Mouse (Mus musculus) CH12.LX (cell line): ENCODE measurements around the gene Rhoq. TPM values are rescaled to one million over a fixed set of nuclear protein-coding genes. Genes with fewer than 3 reads are reported as not detected.

Experiments used
- DNase-seq: peaks from one replicate; pipeline ENCODE4 v3.0.0-alpha.2; 2013; ENCODE audit errors: extremely low read depth
- H3K27ac ChIP-seq: 2 replicates; pipeline ENCODE4 v1.5.1; 2012; ENCODE audit warnings: low read depth, mild to moderate bottlenecking, control low read depth, moderate library complexity; ENCODE audit not compliant: insufficient read depth
- H3K27me3 ChIP-seq: replicated peaks from 2 replicates; pipeline ENCODE3; 2012; ENCODE audit warnings: inconsistent platforms
- H3K36me3 ChIP-seq, 2 experiments: replicated peaks in 1 of 2; 2 replicates each; pipeline versions ENCODE3 to v1.6.1; 2012; ENCODE audit warnings: inconsistent platforms in 1 of 2, low read length in 1 of 2, mild to moderate bottlenecking in 1 of 2, mixed read lengths in 1 of 2, moderate library complexity in 1 of 2; ENCODE audit not compliant: control insufficient read depth in 1 of 2, insufficient read depth in 1 of 2
- H3K4me1 ChIP-seq, 2 experiments: 2 replicates each; pipeline ENCODE4 v1.6.1; 2012; ENCODE audit warnings: inconsistent platforms in 1 of 2, moderate library complexity in 1 of 2; ENCODE audit not compliant: insufficient read depth in 2 of 2, control insufficient read depth in 1 of 2
- H3K4me2 ChIP-seq: 2 replicates; pipeline ENCODE4 v1.6.1; 2012; ENCODE audit warnings: low read depth, mild to moderate bottlenecking, control low read depth; ENCODE audit not compliant: poor library complexity, insufficient read depth, severe bottlenecking
- H3K4me3 ChIP-seq, 3 experiments: fragments of 150-350 bp in 1 of 3; sonication (generic) in 1 of 3; replicated peaks in 1 of 3; 2 replicates each; pipeline versions ENCODE3 to v1.5.1; 2011 to 2012; ENCODE audit warnings: low read depth in 2 of 3, low read length in 2 of 3, mild to moderate bottlenecking in 2 of 3, moderate library complexity in 2 of 3, control low read depth in 1 of 3, improper control_type of control experiment in 1 of 3, inconsistent platforms in 1 of 3, mixed read lengths in 1 of 3; ENCODE audit not compliant: poor library complexity in 1 of 3
- H3K79me2 ChIP-seq: replicated peaks from 2 replicates; pipeline ENCODE4 v1.6.1; 2012; ENCODE audit warnings: mild to moderate bottlenecking, moderate library complexity; ENCODE audit not compliant: control insufficient read depth, poor library complexity, insufficient read depth, severe bottlenecking; ENCODE audit errors: extremely low read depth
- H3K9ac ChIP-seq: 2 replicates; pipeline ENCODE4 v1.6.1; 2012; ENCODE audit warnings: low read depth, mild to moderate bottlenecking, control low read depth, moderate library complexity; ENCODE audit not compliant: insufficient read depth
- H3K9me3 ChIP-seq: replicated peaks from 2 replicates; pipeline ENCODE3; 2012; ENCODE audit warnings: low read length, inconsistent platforms, mixed read lengths
- BHLHE40 ChIP-seq: IDR thresholded peaks from 2 replicates; pipeline ENCODE4 v1.6.1; 2011; ENCODE audit warnings: mild to moderate bottlenecking, low read depth, low read length, improper control_type of control experiment
- CHD2 ChIP-seq: IDR thresholded peaks from 2 replicates; pipeline ENCODE4 v1.6.1; 2011; ENCODE audit warnings: low read length, improper control_type of control experiment
- CTCF ChIP-seq, 2 experiments: IDR thresholded peaks in 1 of 2; conservative IDR thresholded peaks in 1 of 2; 2 replicates each; pipeline ENCODE4 v1.5.1; 2011 to 2012; ENCODE audit warnings: low read depth in 2 of 2, low read length in 2 of 2, improper control_type of control experiment in 1 of 2, inconsistent platforms in 1 of 2, mild to moderate bottlenecking in 1 of 2, moderate library complexity in 1 of 2
- E2F4 ChIP-seq: IDR thresholded peaks from 2 replicates; pipeline ENCODE4 v1.6.1; 2011; ENCODE audit warnings: low read depth, low read length, improper control_type of control experiment; ENCODE audit not compliant: insufficient replicate concordance
- ELF1 ChIP-seq: IDR thresholded peaks from 2 replicates; pipeline ENCODE4 v1.6.1; 2014; ENCODE audit warnings: low read depth, mild to moderate bottlenecking, inconsistent platforms, low read length, improper control_type of control experiment
- EP300 ChIP-seq: IDR thresholded peaks from 2 replicates; pipeline ENCODE4 v1.6.1; 2011; ENCODE audit warnings: low read length, improper control_type of control experiment
- ETS1 ChIP-seq: conservative IDR thresholded peaks from 2 replicates; pipeline ENCODE4 v1.6.1; 2012; ENCODE audit warnings: low read depth, mild to moderate bottlenecking, inconsistent platforms, low read length, improper control_type of control experiment, moderate library complexity
- GABPA ChIP-seq: IDR thresholded peaks from 2 replicates; pipeline ENCODE4 v1.6.1; 2012; ENCODE audit warnings: low read depth, low read length, improper control_type of control experiment, inconsistent platforms; ENCODE audit not compliant: insufficient replicate concordance
- HCFC1 ChIP-seq: IDR thresholded peaks from 2 replicates; pipeline ENCODE4 v1.6.1; 2012; ENCODE audit warnings: low read depth, mild to moderate bottlenecking, inconsistent platforms, low read length, improper control_type of control experiment
- JUND ChIP-seq: conservative IDR thresholded peaks from 2 replicates; pipeline ENCODE4 v1.6.1; 2011; ENCODE audit warnings: low read depth, low read length, improper control_type of control experiment
- MEF2A ChIP-seq: IDR thresholded peaks from 2 replicates; pipeline ENCODE4 v1.6.1; 2014; ENCODE audit warnings: low read depth, mild to moderate bottlenecking, inconsistent platforms, low read length, improper control_type of control experiment, borderline replicate concordance
- PAX5 ChIP-seq: IDR thresholded peaks from 2 replicates; pipeline ENCODE4 v1.6.1; 2012; ENCODE audit warnings: low read length, inconsistent platforms, mixed read lengths
- RAD21 ChIP-seq: IDR thresholded peaks from 2 replicates; pipeline ENCODE4 v1.6.1; 2011; ENCODE audit warnings: low read depth, mild to moderate bottlenecking, low read length, improper control_type of control experiment, moderate library complexity
- RCOR1 ChIP-seq: conservative IDR thresholded peaks from 2 replicates; pipeline ENCODE4 v1.6.1; 2012; ENCODE audit warnings: low read depth, mild to moderate bottlenecking, inconsistent platforms, low read length, improper control_type of control experiment
- SMC3 ChIP-seq: IDR thresholded peaks from 2 replicates; pipeline ENCODE4 v1.6.1; 2011; ENCODE audit warnings: low read depth, low read length, improper control_type of control experiment
- TBP ChIP-seq: conservative IDR thresholded peaks from 2 replicates; pipeline ENCODE4 v1.6.1; 2011; ENCODE audit warnings: low read depth, low read length, improper control_type of control experiment
- UBTF ChIP-seq: IDR thresholded peaks from 2 replicates; pipeline ENCODE4 v1.6.1; 2012; ENCODE audit warnings: low read depth, mild to moderate bottlenecking, inconsistent platforms, low read length, improper control_type of control experiment, moderate library complexity
- USF1 ChIP-seq: IDR thresholded peaks from 2 replicates; pipeline ENCODE4 v1.6.1; 2014; ENCODE audit warnings: low read depth, mild to moderate bottlenecking, inconsistent platforms, low read length, improper control_type of control experiment
- USF2 ChIP-seq: conservative IDR thresholded peaks from 2 replicates; pipeline ENCODE4 v1.6.1; 2011; ENCODE audit warnings: low read depth, low read length, improper control_type of control experiment
- ZC3H11A ChIP-seq: IDR thresholded peaks from 2 replicates; pipeline ENCODE4 v1.6.1; 2012; ENCODE audit warnings: low read depth, mild to moderate bottlenecking, inconsistent platforms, low read length, improper control_type of control experiment
- ZKSCAN1 ChIP-seq: IDR thresholded peaks from 2 replicates; pipeline ENCODE4 v1.6.1; 2012; ENCODE audit warnings: low read depth, inconsistent platforms, low read length, improper control_type of control experiment, borderline replicate concordance
- ZNF384 ChIP-seq: IDR thresholded peaks from 2 replicates; pipeline ENCODE4 v1.6.1; 2012; ENCODE audit warnings: low read depth, low read length, improper control_type of control experiment, inconsistent platforms
- dilution Hi-C: fragments of 300-500 bp; cut with MboI; formaldehyde crosslinking; loops from 2 replicates; pipeline ENCODE4 v1.14.3; 2020; ENCODE audit warnings: low sequenced_read_pairs; ENCODE audit not compliant: extremely low pct_unique_long_range_greater_than_20kb, extremely low pct_ligation_motif_present
- in situ Hi-C: fragments of 300-500 bp; cut with MboI; formaldehyde crosslinking; loops from 3 replicates; pipeline ENCODE4 v1.14.3; 2019; ENCODE audit warnings: low sequenced_read_pairs, low pct_ligation_motif_present, low pct_unique_long_range_greater_than_20kb, mixed read lengths
- polyA plus RNA-seq: library from polyadenylated mRNA; unstranded; fragments of >175 nt; gene quantifications from 2 replicates; pipeline ENCODE4 v1.2.1, GENCODE M21; 2012; ENCODE audit warnings: low read depth; ENCODE audit not compliant: insufficient read length
- total RNA-seq, 2 experiments: library from RNA; depleted of rRNA; stranded (reverse); fragments of 300-350 nt in 1 of 2; fragments of >200 nt in 1 of 2; gene quantifications; 2 replicates each; pipeline ENCODE4 v1.2.3; 2012 to 2014

The Rhoq gene
- total and polyA plus RNA-seq, 3 experiments = 18.8 to 24.4 (median 23.2) TPM

GRCm38 (mm10) chr17:86964502-86964901 is 1.6 kb downstream of the Rhoq start (continued):
- TF ChIP-seq RAD21 (no peak), UBTF (no peak), USF1 (no peak), PAX5 (no peak), BHLHE40 (no peak)

- in situ Hi-C loops (no loop called here), dilution Hi-C loops (no loop called here)
- Histone ChIP-seq H3K36me3 (peaks cover 10 to 37% of the 10 kb centered on the region in 2 experiments), H3K27me3 (no peaks in the 10 kb centered on the region), H3K27ac (peak overlapping the region; percentile 44; the same call in 1 of the 2 replicates), H3K9me3 (no peaks in the 10 kb centered on the region), H3K79me2 (peaks cover 17% of the 10 kb centered on the region), H3K4me2 (peak overlapping the region; percentile 69), H3K9ac (peak overlapping the region; percentile 71), H3K4me3 (peak overlapping the region; percentile 88 to 91 (median 90)), H3K4me1 (peaks cover 43 to 77% of the 10 kb centered on the region in 2 experiments)
- no peak for TF ChIP-seq ETS1
- no peak for TF ChIP-seq EP300
- no peak for TF ChIP-seq HCFC1
- no peak for TF ChIP-seq USF2
- TF ChIP-seq ZNF384 = no peak
- TF ChIP-seq JUND = no peak
- no peak for TF ChIP-seq ZKSCAN1
- no peak for TF ChIP-seq CTCF (conservative IDR thresholded peaks at IDR 0.05 in 1 of 2, IDR thresholded peaks at IDR 0.05 in 1 of 2; ENCODE audit: low read depth in 2 of 2, low read length in 2 of 2)
- TF ChIP-seq UBTF = no peak
- no peak for TF ChIP-seq GABPA
- no peak for TF ChIP-seq ELF1
- TF ChIP-seq MEF2A = no peak
- no peak for TF ChIP-seq ZC3H11A
- TF ChIP-seq RCOR1 = no peak
- TF ChIP-seq TBP = no peak
- TF ChIP-seq CHD2 = no peak
- no peak for TF ChIP-seq USF1
- TF ChIP-seq E2F4 = no peak
- no peak for TF ChIP-seq BHLHE40
- TF ChIP-seq SMC3 = no peak
- no peak for DNase-seq
Observed at GRCm38 (mm10) chr17:86965121-86965520, 2.2 kb downstream of the Rhoq start.
